Mouse (Mus musculus): ENCODE data around the gene Adh1. TPM values are rescaled to one million over a fixed set of nuclear protein-coding genes. Genes with fewer than 3 reads are reported as not detected.

Gene Adh1
- polyA plus RNA-seq, 1 experiment from 2014 or later, result 1.1 TPM

DNA sequence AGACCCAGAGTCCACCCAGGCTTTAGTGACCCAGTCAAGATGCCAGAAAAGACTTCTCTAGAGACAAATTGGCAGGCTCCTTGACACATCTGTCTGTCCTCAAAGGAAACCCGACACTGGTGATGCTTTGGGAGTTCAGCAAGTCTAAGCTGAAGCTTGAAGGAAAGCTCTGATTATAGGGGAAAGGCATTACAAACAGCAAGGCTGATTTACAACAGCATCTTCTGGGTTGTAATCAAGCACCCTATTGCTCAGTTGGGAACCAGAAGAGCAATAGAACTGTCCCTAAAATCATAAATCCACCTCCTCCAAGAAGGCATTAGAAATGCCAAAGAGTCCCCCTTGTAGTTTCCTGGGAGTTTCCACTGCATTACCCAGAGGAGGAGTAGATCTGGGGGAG is 9.7 kb downstream of the Adh1 start:
- no peak overlapping the region for H3K27ac ChIP-seq
- ATAC-seq (replicated peaks), result no peak
- H3K9me3 ChIP-seq, result no peaks in the 10 kb centered on the region
- no peak overlapping the region for H3K4me2 ChIP-seq
- no peak overlapping the region for H3K4me3 ChIP-seq
- no peaks in the 10 kb centered on the region for H3K27me3 ChIP-seq (replicated peaks)
- no peaks in the 10 kb centered on the region for H3K4me1 ChIP-seq
- WGBS, result 42% methylated on average over 1 of the region's 1 CpGs
- no peaks in the 10 kb centered on the region for H3K36me3 ChIP-seq (replicated peaks)
- no peak overlapping the region for H3K9ac ChIP-seq

DNA sequence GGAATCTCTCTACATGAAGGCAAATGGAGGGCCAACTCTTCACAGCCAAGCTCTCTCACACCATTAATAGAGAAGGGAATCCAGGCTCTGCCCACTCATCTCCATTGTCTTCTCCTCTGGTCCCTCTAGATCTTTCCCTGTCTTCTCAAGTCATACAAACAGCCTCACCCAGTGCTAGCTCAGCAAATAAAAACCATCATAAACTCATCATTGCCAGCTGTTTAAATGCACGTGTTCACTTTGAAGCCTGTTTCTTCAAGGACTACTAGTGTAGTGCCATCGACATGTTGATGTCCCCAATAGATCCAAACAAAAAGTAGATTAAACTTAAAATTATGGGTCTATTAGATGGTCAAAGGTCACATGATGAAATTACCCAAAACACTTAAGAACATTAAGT is 10.5 kb downstream of the Adh1 start:
- ATAC-seq (replicated peaks), result no peak
- Histone ChIP-seq H3K27ac (no peak overlapping the region), H3K9ac (no peak overlapping the region), H3K27me3 (replicated peaks) (no peaks in the 10 kb centered on the region), H3K4me3 (no peak overlapping the region), H3K4me2 (no peak overlapping the region), H3K36me3 (replicated peaks) (no peaks in the 10 kb centered on the region), H3K9me3 (no peaks in the 10 kb centered on the region), H3K4me1 (no peaks in the 10 kb centered on the region)
- 94% methylated on average over 2 of the region's 2 CpGs for WGBS

DNA sequence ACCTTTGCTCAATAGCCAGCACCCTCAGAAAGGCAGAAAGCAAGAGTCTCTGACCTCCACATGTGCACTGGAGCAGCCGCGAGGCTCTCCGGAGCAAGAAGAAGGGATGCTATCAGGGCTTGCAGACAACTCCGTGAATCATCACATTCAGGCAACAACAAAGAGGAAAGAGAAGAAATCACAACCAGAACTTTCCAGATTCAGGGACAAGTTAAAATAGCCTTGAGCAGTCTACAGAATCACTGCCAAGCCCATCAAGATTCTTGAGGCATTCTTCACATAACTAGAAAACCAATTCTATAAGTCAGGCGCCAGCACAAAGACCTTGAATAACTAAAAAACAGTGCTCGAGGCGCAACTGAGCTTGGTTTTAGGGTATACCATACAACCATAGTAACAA is 12.3 kb downstream of the Adh1 start:
- no peak overlapping the region for H3K9ac ChIP-seq
- ATAC-seq (replicated peaks), result no peak
- H3K4me2 ChIP-seq, result no peak overlapping the region
- no peaks in the 10 kb centered on the region for H3K36me3 ChIP-seq (replicated peaks)
- no peak overlapping the region for H3K27ac ChIP-seq
- WGBS, result 89% methylated on average over 7 of the region's 7 CpGs
- H3K9me3 ChIP-seq, result no peaks in the 10 kb centered on the region
- no peak overlapping the region for H3K4me3 ChIP-seq
- no peaks in the 10 kb centered on the region for H3K27me3 ChIP-seq (replicated peaks)
- H3K4me1 ChIP-seq, result no peaks in the 10 kb centered on the region

DNA sequence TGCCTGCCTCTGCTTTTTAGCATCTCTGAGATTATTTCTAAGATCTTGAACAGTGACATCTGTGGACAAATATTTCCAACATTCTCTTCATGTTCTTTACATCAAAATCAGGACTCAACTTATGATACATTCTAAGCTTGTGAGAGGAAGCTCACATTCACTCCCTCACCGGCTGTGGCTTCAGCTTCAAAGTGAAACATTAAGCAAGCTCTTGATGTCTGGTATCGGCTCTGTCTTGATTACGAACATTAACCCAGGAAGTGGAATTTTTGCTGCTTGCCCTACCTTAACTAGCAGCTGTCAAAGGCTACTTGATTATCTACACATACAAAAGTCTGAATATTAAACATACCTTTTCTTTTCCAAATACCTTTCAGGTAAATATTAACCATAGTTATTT is 14.3 kb downstream of the Adh1 start:
- 82% methylated on average over 3 of the region's 3 CpGs for WGBS
- H3K4me3 ChIP-seq, result no peak overlapping the region

DNA sequence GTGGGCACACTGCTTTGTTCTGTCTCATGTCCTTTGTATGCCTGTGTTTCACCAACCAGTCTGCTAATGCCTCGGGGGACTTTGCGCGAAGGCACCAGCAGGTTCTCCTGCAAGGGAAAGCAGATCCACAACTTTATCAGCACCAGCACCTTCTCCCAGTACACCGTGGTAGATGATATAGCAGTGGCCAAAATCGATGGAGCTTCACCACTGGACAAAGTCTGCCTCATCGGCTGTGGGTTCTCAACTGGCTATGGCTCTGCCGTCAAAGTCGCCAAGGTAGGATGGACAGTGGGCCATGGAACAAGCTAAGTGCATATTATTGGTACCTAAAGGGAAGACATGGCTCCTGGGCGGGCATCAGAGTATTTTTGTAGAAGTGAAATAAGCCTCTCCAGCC is 21.8 kb downstream of the Adh1 start:
- 56% methylated on average over 9 of the region's 9 CpGs for WGBS
- Histone ChIP-seq H3K9ac (no peak overlapping the region), H3K4me3 (no peak overlapping the region), H3K9me3 (no peaks in the 10 kb centered on the region), H3K4me2 (no peak overlapping the region), H3K4me1 (no peaks in the 10 kb centered on the region), H3K36me3 (replicated peaks) (no peaks in the 10 kb centered on the region), H3K27ac (no peak overlapping the region), H3K27me3 (replicated peaks) (no peaks in the 10 kb centered on the region)
- no peak for ATAC-seq (replicated peaks)

More for the DNA sequence above, 14.3 kb downstream of the Adh1 start:
- Histone ChIP-seq H3K4me2 (no peak overlapping the region), H3K27me3 (replicated peaks) (no peaks in the 10 kb centered on the region), H3K27ac (no peak overlapping the region), H3K9ac (no peak overlapping the region), H3K36me3 (replicated peaks) (no peaks in the 10 kb centered on the region), H3K4me1 (no peaks in the 10 kb centered on the region), H3K9me3 (no peaks in the 10 kb centered on the region)
- ATAC-seq (replicated peaks), result no peak

DNA sequence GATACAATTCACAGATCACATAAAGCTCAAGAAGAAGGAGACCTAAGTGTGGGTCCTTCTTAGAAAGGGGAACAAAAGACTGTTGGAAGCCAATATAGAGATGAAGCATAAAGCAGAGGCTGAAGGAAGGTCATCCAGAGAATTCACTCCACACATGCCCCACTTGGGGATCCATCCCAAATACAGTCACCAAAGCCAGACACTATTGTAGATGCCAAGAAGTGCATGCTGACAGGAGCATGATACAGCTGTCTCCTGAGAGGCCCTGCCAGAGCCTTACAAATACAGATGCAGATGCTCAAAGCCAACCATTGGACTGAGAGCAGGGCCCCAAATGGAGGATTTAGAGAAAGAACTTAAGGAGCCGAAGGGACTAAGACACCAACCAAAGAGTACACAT is 23.0 kb downstream of the Adh1 start:
- H3K27ac ChIP-seq, result no peak overlapping the region
- no peak for ATAC-seq (replicated peaks)
- no peaks in the 10 kb centered on the region for H3K36me3 ChIP-seq (replicated peaks)
- no peaks in the 10 kb centered on the region for H3K27me3 ChIP-seq (replicated peaks)
- no peak overlapping the region for H3K4me2 ChIP-seq
- H3K4me1 ChIP-seq, result no peaks in the 10 kb centered on the region
- H3K4me3 ChIP-seq, result no peak overlapping the region
- WGBS, result 100% methylated on average over 1 of the region's 1 CpGs
- H3K9ac ChIP-seq, result no peak overlapping the region
- no peaks in the 10 kb centered on the region for H3K9me3 ChIP-seq

DNA sequence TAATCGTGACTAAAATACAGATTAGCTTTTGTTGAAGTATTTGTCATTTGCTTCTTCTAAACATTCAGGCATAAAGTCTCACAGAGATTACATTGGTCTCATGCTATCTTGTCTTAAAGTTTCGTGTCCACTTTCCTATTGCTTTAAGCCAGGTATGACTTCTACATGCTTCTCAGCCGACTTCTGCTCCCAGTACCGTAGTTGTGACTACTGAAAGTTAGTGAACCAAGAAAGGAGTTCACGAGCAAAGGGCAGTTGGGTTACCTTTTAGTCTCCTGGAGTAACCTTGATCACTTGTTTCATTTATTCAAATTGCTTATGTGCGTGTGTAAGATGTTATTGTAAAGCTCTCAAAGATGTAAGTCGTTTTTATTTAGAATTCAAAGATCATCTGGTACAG is 25.2 kb downstream of the Adh1 start:
- H3K27ac ChIP-seq, result no peak overlapping the region
- H3K9ac ChIP-seq, result no peak overlapping the region
- H3K4me2 ChIP-seq, result no peak overlapping the region
- H3K4me1 ChIP-seq, result no peaks in the 10 kb centered on the region
- no peaks in the 10 kb centered on the region for H3K36me3 ChIP-seq (replicated peaks)
- no peaks in the 10 kb centered on the region for H3K9me3 ChIP-seq
- no peak overlapping the region for H3K4me3 ChIP-seq
- H3K27me3 ChIP-seq (replicated peaks), result no peaks in the 10 kb centered on the region
- 85% methylated on average over 7 of the region's 7 CpGs for WGBS
- ATAC-seq (replicated peaks), result no peak

DNA sequence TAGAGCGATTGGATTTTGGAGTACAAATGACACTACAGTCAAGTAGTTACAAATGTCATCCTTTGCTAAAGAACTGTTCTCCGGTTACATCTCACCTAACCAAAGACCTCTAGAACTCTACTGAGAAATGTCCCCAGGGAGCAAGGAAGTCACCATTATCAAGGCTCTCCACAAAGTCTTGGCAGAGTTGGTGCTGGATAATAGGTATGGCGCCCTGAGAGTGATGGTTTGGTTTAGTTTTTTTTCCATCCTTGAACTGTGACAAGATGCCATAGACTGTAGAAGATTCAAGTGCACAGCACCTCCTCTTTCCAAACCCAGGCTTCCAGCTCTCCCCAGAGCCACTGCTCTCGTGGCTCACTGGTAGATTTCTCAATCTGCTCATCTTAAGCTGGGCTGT is 26.9 kb downstream of the Adh1 start:
- H3K4me3 ChIP-seq, result no peak overlapping the region
- H3K27me3 ChIP-seq (replicated peaks), result no peaks in the 10 kb centered on the region
- no peak overlapping the region for H3K27ac ChIP-seq
- no peak overlapping the region for H3K9ac ChIP-seq
- ATAC-seq (replicated peaks), result no peak
- H3K9me3 ChIP-seq, result no peaks in the 10 kb centered on the region
- H3K36me3 ChIP-seq (replicated peaks), result no peaks in the 10 kb centered on the region
- WGBS, result 85% methylated on average over 4 of the region's 4 CpGs
- H3K4me2 ChIP-seq, result no peak overlapping the region
- H3K4me1 ChIP-seq, result no peaks in the 10 kb centered on the region

DNA sequence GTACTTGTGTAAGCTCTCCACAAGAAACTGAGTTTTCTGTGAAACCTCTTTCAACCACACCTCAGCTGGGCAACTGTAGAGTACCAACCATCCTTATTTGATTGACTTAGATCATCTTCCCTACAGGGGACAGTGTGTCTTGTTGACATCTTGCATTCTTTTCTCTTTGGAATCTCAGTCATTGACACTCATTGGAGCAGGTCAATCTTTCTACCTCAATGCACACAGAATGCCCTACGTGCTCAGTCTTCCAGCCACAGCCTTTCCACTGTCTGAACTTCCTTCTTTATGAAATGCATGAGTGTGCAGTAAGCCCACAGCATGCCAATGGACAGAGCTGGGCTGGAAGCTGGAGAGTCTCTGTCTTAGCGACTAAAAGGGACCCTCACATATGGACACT is 29.9 kb downstream of the Adh1 start:
- Histone ChIP-seq H3K9ac (no peak overlapping the region), H3K9me3 (no peaks in the 10 kb centered on the region), H3K27ac (no peak overlapping the region), H3K4me2 (no peak overlapping the region), H3K36me3 (replicated peaks) (no peaks in the 10 kb centered on the region), H3K4me1 (no peaks in the 10 kb centered on the region), H3K4me3 (no peak overlapping the region), H3K27me3 (replicated peaks) (no peaks in the 10 kb centered on the region)
- 61% methylated on average over 2 of the region's 2 CpGs for WGBS
- no peak for ATAC-seq (replicated peaks)

DNA sequence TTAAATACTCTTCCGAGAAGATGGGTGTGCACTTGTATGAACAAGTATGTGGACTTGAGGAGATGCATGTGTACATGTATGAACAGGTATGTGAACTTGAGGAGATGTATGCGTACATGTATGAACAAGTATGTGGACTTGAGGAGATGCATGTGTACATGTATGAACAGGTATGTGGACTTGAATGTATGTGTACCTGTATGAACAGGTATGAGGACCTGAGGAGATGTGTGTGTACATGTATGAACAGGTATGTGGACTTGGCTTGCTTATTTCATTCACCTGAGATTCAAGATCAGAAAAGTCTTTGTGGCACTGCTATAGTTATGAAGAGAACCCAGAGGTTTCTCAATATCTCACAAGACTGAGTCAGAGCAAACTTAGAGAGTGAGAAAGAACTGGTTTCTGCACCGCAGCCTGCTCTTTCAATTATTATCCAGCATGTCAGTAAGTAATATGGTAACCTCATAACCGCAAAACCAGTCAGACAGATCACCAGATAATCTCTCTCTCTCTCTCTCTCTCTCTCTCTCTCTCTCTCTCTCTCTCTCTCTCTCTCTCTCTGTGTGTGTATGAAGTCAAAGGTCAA is 30.8 kb downstream of the Adh1 start:
- 95% methylated on average over 4 of the region's 4 CpGs for WGBS
- no peak for ATAC-seq (replicated peaks)
- Histone ChIP-seq H3K9ac (no peak overlapping the region), H3K4me3 (no peak overlapping the region), H3K4me2 (no peak overlapping the region), H3K36me3 (replicated peaks) (no peaks in the 10 kb centered on the region), H3K4me1 (no peaks in the 10 kb centered on the region), H3K27me3 (replicated peaks) (no peaks in the 10 kb centered on the region), H3K27ac (no peak overlapping the region), H3K9me3 (no peaks in the 10 kb centered on the region)

DNA sequence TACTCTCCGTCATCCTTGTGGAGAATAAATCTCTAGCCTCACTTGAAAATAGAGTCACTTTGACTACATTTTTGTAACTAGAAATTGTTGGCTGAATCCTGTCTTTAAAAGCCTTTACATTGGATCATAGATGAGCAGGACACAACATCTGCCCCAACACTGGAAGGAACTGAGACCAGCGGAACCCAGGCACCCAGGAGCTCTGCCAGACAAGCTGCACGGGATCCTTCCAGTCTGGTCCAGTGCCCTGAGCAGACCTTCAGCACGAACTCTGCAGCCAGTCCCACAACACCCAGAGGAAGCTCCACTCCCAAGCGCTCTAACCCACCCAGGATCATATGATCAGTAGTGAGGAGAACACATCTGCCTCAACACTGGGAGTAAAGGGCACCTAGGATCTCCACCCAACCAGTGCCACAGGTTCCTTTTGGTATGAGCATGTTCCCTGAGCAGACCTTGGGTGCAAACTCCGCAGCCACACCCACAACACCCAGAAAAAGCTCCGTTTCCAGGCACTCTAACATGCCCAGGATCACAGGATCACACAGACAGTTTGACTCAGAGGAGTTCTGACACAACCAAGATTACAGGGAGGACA is 32.6 kb downstream of the Adh1 start:
- H3K4me3 ChIP-seq, result no peak overlapping the region
- 92% methylated on average over 7 of the region's 7 CpGs for WGBS
- ATAC-seq (replicated peaks), result no peak
- no peaks in the 10 kb centered on the region for H3K27me3 ChIP-seq (replicated peaks)
- no peaks in the 10 kb centered on the region for H3K4me1 ChIP-seq
- no peak overlapping the region for H3K27ac ChIP-seq
- no peak overlapping the region for H3K9ac ChIP-seq
- H3K4me2 ChIP-seq, result no peak overlapping the region
- no peaks in the 10 kb centered on the region for H3K36me3 ChIP-seq (replicated peaks)
- H3K9me3 ChIP-seq, result 0 out of 2 replicates have a peak, but pooled peaks cover 4% of the 10 kb centered on the region

DNA sequence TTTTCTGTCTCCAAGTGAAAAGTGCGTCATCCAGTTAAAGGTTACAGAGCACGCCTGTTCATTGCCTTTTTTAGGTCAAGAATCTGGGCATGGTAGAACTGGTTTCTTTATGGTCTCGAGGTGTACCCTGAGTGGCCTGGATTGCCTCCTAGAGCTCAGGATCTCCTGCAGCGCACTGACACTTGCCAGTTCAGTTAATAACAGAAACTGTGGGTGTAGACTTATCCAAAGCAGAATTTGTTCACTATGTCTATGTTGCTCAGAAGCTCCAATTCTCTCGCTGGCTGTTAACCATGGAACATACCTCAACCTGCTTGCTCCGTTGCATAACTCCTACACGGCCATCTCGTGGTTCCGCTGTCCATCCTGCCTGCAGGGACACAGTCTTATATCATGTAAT is 39.3 kb downstream of the Adh1 start:
- no peaks in the 10 kb centered on the region for H3K4me1 ChIP-seq
- no peak overlapping the region for H3K9ac ChIP-seq
- no peaks in the 10 kb centered on the region for H3K36me3 ChIP-seq (replicated peaks)
- no peak overlapping the region for H3K4me3 ChIP-seq
- 0 out of 2 replicates have a peak, but pooled peaks cover 4% of the 10 kb centered on the region for H3K9me3 ChIP-seq
- no peak overlapping the region for H3K4me2 ChIP-seq
- 92% methylated on average over 9 of the region's 9 CpGs for WGBS
- H3K27me3 ChIP-seq (replicated peaks), result no peaks in the 10 kb centered on the region
- no peak for ATAC-seq (replicated peaks)
- no peak overlapping the region for H3K27ac ChIP-seq

DNA sequence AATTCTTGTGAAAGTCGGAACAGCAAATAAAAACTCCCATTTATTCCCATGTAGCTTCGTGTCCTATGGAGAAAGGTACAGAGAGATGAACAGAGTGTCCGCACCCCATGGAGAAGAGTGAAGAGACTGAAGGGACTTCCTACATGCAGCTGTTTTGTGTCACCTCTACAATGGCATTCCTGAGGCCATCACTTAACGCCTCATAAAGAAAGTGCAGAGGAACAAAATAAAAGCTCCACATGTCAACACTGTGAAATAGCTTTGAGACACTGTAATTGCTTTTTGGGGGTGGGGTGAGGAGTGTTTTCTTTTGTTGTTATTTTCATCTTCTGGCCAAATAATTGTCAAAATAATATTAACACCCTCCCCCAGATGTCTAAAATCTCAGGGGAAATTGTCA is 41.9 kb downstream of the Adh1 start:
- Histone ChIP-seq H3K9ac (no peak overlapping the region), H3K9me3 (0 out of 2 replicates have a peak, but pooled peaks cover 3% of the 10 kb centered on the region), H3K4me2 (no peak overlapping the region), H3K4me3 (no peak overlapping the region), H3K36me3 (replicated peaks) (no peaks in the 10 kb centered on the region), H3K27ac (no peak overlapping the region), H3K27me3 (replicated peaks) (no peaks in the 10 kb centered on the region), H3K4me1 (peaks cover 10% of the 10 kb centered on the region; the same call in 1 of the 2 replicates)
- ATAC-seq (replicated peaks), result no peak
- 65% methylated on average over 4 of the region's 4 CpGs for WGBS

Measured in midbrain, embryonic 15.5 days (tissue).